Mouse (Mus musculus) lung, embryonic 14.5 days (tissue): ENCODE results near the gene Wiz. TPM values are rescaled to one million over a fixed set of nuclear protein-coding genes. Genes with fewer than 3 reads are reported as not detected.

Experiments
- ATAC-seq: fragments of 200-750 bp; cut with Nextera tagmentation; 2 replicates; pipeline ENCODE4 v1.8.0; 2017; ENCODE audit warnings: mild to moderate bottlenecking, moderate TSS enrichment, moderate library complexity; ENCODE audit not compliant: insufficient read depth
- DNase-seq: peaks from one replicate; pipeline ENCODE4 v3.0.0-alpha.2; 2015
- H3K27ac ChIP-seq: fragments of 300-500 bp; sonication (generic); 2 replicates; pipeline ENCODE4 v1.5.1; 2014; ENCODE audit warnings: low read depth, mild to moderate bottlenecking, moderate library complexity
- H3K27me3 ChIP-seq: fragments of 300-500 bp; sonication (generic); 2 replicates; pipeline ENCODE4 v1.6.1; 2014; ENCODE audit warnings: low read length, control low read depth; ENCODE audit not compliant: insufficient read depth
- H3K36me3 ChIP-seq: fragments of 300-500 bp; sonication (generic); 2 replicates; pipeline ENCODE4 v1.6.1; 2014; ENCODE audit warnings: control low read depth; ENCODE audit not compliant: insufficient read depth
- H3K4me1 ChIP-seq: fragments of 300-500 bp; sonication (generic); 2 replicates; pipeline ENCODE4 v1.6.1; 2014; ENCODE audit warnings: antibody characterized with exemption, control low read depth; ENCODE audit not compliant: insufficient read depth
- H3K4me2 ChIP-seq: fragments of 300-500 bp; sonication (generic); 2 replicates; pipeline ENCODE4 v1.6.1; 2014; ENCODE audit warnings: mild to moderate bottlenecking
- H3K4me3 ChIP-seq: fragments of 300-500 bp; sonication (generic); 2 replicates; pipeline ENCODE4 v1.5.1; 2014; ENCODE audit warnings: low read depth, low read length
- H3K9ac ChIP-seq: fragments of 300-500 bp; sonication (generic); 2 replicates; pipeline ENCODE4 v1.6.1; 2014
- H3K9me3 ChIP-seq: fragments of 300-500 bp; sonication (generic); 2 replicates; pipeline ENCODE4 v1.6.1; 2016; ENCODE audit warnings: low read depth, low read length, control low read depth
- CTCF ChIP-seq: IDR thresholded peaks from 2 replicates; pipeline ENCODE4 v1.5.1; 2016; ENCODE audit warnings: antibody characterized with exemption, low read depth
- WGBS: fragments of 180-500 bp; shearing (Covaris S2); extraction: QIAGEN DNeasy Blood & Tissue Kit; methylation state at CpG from one replicate; pipeline ENCODE4 v1.1.7; 2014; 5-methylcytosine and 5-hydroxymethylcytosine counted together
- polyA plus RNA-seq: library from polyadenylated mRNA; unstranded; fragments of >200 nt; fragmentation: Nextera tagmentation; extraction: Ambion mirVana; gene quantifications from 2 replicates; pipeline ENCODE4 v1.2.1, GENCODE M21; 2014

Gene Wiz
- 41.8 and 48.1 TPM in 2 replicates for polyA plus RNA-seq

- Histone ChIP-seq H3K9me3 (no peaks in the 10 kb centered on the region), H3K4me2 (peak within 1 kb of the TSS; percentile 98), H3K4me3 (peak within 1 kb of the TSS; percentile 78), H3K4me1 (peaks cover 4% of the 10 kb centered on the region), H3K36me3 (peaks cover 8% of the 10 kb centered on the region), H3K27ac (peak within 1 kb of the TSS; percentile 72), H3K9ac (peak within 1 kb of the TSS; percentile 77), H3K27me3 (peaks cover 36% of the 10 kb centered on the region)
- ATAC-seq, result peak; percentile 86
- WGBS, result 2% methylated on average over 29 of the region's 44 CpGs
- TF ChIP-seq CTCF, result no peak
- peak; percentile 96 for DNase-seq
Observed at GRCm38 (mm10) chr17:32389101-32389659, at the start of gene Wiz. Gene Wiz (minus strand): TSS chr17:32389439.

- DNase-seq (no peak), ATAC-seq (no peak)
- 90% methylated on average over 4 of the region's 4 CpGs for WGBS
- no peak for TF ChIP-seq CTCF
- Histone ChIP-seq H3K36me3 (no peaks in the 10 kb centered on the region), H3K4me3 (no peak overlapping the region), H3K4me2 (no peak overlapping the region), H3K4me1 (no peaks in the 10 kb centered on the region), H3K27ac (no peak overlapping the region), H3K9me3 (no peaks in the 10 kb centered on the region), H3K27me3 (no peaks in the 10 kb centered on the region), H3K9ac (no peak overlapping the region)
Observed at GRCm38 (mm10) chr17:32437106-32437505, 47.9 kb upstream of the Wiz start.

GRCm38 (mm10) chr17:32435151-32435550 is 45.9 kb upstream of the Wiz start:
- no peaks in the 10 kb centered on the region for H3K27me3 ChIP-seq
- DNase-seq (no peak), ATAC-seq (no peak)
- no peak for TF ChIP-seq CTCF
- H3K4me3 ChIP-seq, result no peak overlapping the region
- 70% methylated on average over 5 of the region's 5 CpGs for WGBS
- H3K4me2 ChIP-seq, result no peak overlapping the region
- H3K9ac ChIP-seq, result no peak overlapping the region
- no peak overlapping the region for H3K27ac ChIP-seq
- no peaks in the 10 kb centered on the region for H3K9me3 ChIP-seq
- no peaks in the 10 kb centered on the region for H3K4me1 ChIP-seq
- no peaks in the 10 kb centered on the region for H3K36me3 ChIP-seq

- H3K36me3 ChIP-seq, result no peaks in the 10 kb centered on the region
- H3K27me3 ChIP-seq, result no peaks in the 10 kb centered on the region
- no peak overlapping the region for H3K9ac ChIP-seq
- TF ChIP-seq CTCF, result no peak
- no peak overlapping the region for H3K27ac ChIP-seq
- no peak for ATAC-seq
- H3K9me3 ChIP-seq, result no peaks in the 10 kb centered on the region
- H3K4me3 ChIP-seq, result no peak overlapping the region
- WGBS, result 42% methylated on average over 4 of the region's 4 CpGs
- H3K4me2 ChIP-seq, result no peak overlapping the region
- H3K4me1 ChIP-seq, result no peaks in the 10 kb centered on the region
- no peak for DNase-seq
Observed at GRCm38 (mm10) chr17:32434324-32434723, 45.1 kb upstream of the Wiz start.

GRCm38 (mm10) chr17:32431972-32432371 is 42.7 kb upstream of the Wiz start:
- WGBS, result 60% methylated on average over 3 of the region's 3 CpGs
- no peak overlapping the region for H3K4me3 ChIP-seq
- H3K27ac ChIP-seq, result no peak overlapping the region
- H3K4me1 ChIP-seq, result no peaks in the 10 kb centered on the region
- H3K9me3 ChIP-seq, result no peaks in the 10 kb centered on the region
- ATAC-seq (no peak), DNase-seq (peak; percentile 72)
- no peak overlapping the region for H3K9ac ChIP-seq
- no peak overlapping the region for H3K4me2 ChIP-seq
- TF ChIP-seq CTCF, result peak; percentile 56
- H3K36me3 ChIP-seq, result no peaks in the 10 kb centered on the region
- no peaks in the 10 kb centered on the region for H3K27me3 ChIP-seq

- no peaks in the 10 kb centered on the region for H3K36me3 ChIP-seq
Observed at GRCm38 (mm10) chr17:32426610-32427009, 37.4 kb upstream of the Wiz start.

GRCm38 (mm10) chr17:32424034-32424433 is 34.8 kb upstream of the Wiz start, which contains the start of gene Pglyrp2:
Gene Pglyrp2 (minus strand): TSS chr17:32424167.
- ATAC-seq (no peak), DNase-seq (no peak)
- no peaks in the 10 kb centered on the region for H3K4me1 ChIP-seq
- no peaks in the 10 kb centered on the region for H3K27me3 ChIP-seq
- H3K9ac ChIP-seq, result no peak within 1 kb of the TSS
- no peak for TF ChIP-seq CTCF
- H3K9me3 ChIP-seq, result no peaks in the 10 kb centered on the region
- no peak within 1 kb of the TSS for H3K27ac ChIP-seq
- no peaks in the 10 kb centered on the region for H3K36me3 ChIP-seq
- WGBS, result 81% methylated on average over 2 of the region's 2 CpGs
- no peak within 1 kb of the TSS for H3K4me3 ChIP-seq
- no peak within 1 kb of the TSS for H3K4me2 ChIP-seq

More at GRCm38 (mm10) chr17:32426610-32427009, 37.4 kb upstream of the Wiz start:
- DNase-seq, result no peak
- Histone ChIP-seq H3K9ac (no peak overlapping the region), H3K9me3 (no peaks in the 10 kb centered on the region), H3K4me3 (no peak overlapping the region), H3K27me3 (no peaks in the 10 kb centered on the region), H3K4me2 (no peak overlapping the region), H3K27ac (no peak overlapping the region), H3K4me1 (no peaks in the 10 kb centered on the region)
- no peak for TF ChIP-seq CTCF
- ATAC-seq, result no peak
